Mouse (Mus musculus) CH12.LX (cell line): ENCODE data around the gene Celf5.

Source experiments
- POLR2A ChIP-seq: IDR thresholded peaks from 2 replicates; pipeline ENCODE4 v1.6.1; 2011; ENCODE audit warnings: low read depth, mild to moderate bottlenecking, improper control_type of control experiment, low read length
- ZC3H11A ChIP-seq: IDR thresholded peaks from 2 replicates; pipeline ENCODE4 v1.6.1; 2012; ENCODE audit warnings: low read depth, mild to moderate bottlenecking, inconsistent platforms, low read length, improper control_type of control experiment

DNA sequence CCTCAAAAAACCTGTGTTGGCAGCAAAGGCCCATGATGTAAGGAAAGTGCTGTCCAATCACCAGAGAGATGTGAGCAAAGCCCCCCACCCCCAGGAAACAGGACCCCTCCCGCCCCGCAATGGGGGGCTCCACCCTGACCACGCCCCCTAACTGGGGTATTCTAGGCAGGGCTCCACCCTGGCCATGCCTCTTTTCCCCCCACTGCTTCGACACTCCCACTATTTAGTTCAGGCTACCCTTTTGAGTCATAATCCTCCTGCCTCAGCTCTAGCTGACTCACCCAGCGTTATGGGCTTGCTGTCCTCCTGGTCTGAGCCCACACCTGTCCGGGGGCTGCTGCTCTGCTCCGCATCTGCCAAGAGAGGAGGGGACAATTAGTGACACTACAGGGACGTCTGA lies 73.2 kb downstream of the Celf5 start:
- TF ChIP-seq ZC3H11A (no peak), POLR2A (no peak)
